Mouse (Mus musculus): ENCODE results near the gene Thumpd3. TPM values are rescaled to one million over a fixed set of nuclear protein-coding genes. Genes with fewer than 3 reads are reported as not detected.
A peak's percentile ranks its signal among the peaks of the same experiment; 100 is the strongest.

The Thumpd3 gene
- polyA plus RNA-seq, 1 experiment from 2014 or later = 55.0 TPM

- 81% methylated on average over 3 of the region's 3 CpGs for WGBS
- H3K4me2 ChIP-seq = no peak overlapping the region
- ATAC-seq (ENCODE audit: insufficient number of reproducible peaks, insufficient read depth, low FRiP score, low TSS enrichment, low read depth) = no peak
- 0 out of 2 replicates have a peak, but pooled peaks cover 2% of the 10 kb centered on the region for H3K4me1 ChIP-seq
- peaks cover 6% of the 10 kb centered on the region; the same call in 1 of the 2 replicates for H3K36me3 ChIP-seq
- H3K9ac ChIP-seq = no peak overlapping the region
- H3K4me3 ChIP-seq = no peak overlapping the region
- H3K27ac ChIP-seq = no peak overlapping the region
- no peaks in the 10 kb centered on the region for H3K9me3 ChIP-seq
- H3K27me3 ChIP-seq = no peaks in the 10 kb centered on the region
Observed at GRCm38 (mm10) chr6:113093206-113093605, 47.2 kb downstream of the Thumpd3 start.

DNA sequence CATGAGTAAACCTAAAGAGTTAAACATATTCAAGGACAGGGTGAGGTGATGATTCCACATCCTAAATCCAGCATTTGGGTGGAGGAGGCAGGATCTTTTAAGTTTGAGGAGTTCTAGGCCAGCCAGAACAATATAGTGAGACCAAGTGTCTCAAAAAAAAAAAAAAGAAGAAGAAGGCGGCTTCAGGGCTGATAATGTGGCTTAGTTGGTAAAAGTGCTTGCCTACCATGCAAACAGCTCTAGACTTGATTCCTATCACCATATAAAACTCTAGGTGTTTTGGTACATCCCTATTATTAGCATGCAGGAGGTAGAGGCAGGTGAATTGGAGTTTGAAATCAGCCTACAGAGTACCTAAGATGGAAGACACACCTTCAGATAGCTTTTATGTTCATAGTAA, 49.5 kb downstream of the Thumpd3 start:
- WGBS = 96% methylated on average over 1 of the region's 1 CpGs

GRCm38 (mm10) chr6:113097662-113098061, 51.6 kb downstream of the Thumpd3 start:
- no peak overlapping the region for H3K4me2 ChIP-seq

More for the DNA sequence above, 49.5 kb downstream of the Thumpd3 start:
- ATAC-seq (ENCODE audit: insufficient number of reproducible peaks, insufficient read depth, low FRiP score, low TSS enrichment, low read depth) = no peak
- Histone ChIP-seq H3K27ac (no peak overlapping the region), H3K4me2 (no peak overlapping the region), H3K9me3 (no peaks in the 10 kb centered on the region), H3K4me3 (no peak overlapping the region), H3K4me1 (peaks cover 10% of the 10 kb centered on the region; the same call in 1 of the 2 replicates), H3K9ac (no peak overlapping the region), H3K27me3 (no peaks in the 10 kb centered on the region), H3K36me3 (0 out of 2 replicates have a peak, but pooled peaks cover 3% of the 10 kb centered on the region)

GRCm38 (mm10) chr6:113099640-113100289, 53.7 kb downstream of the Thumpd3 start:
- Histone ChIP-seq H3K4me3 (no peak overlapping the region), H3K4me2 (no peak overlapping the region), H3K27me3 (no peaks in the 10 kb centered on the region), H3K9ac (no peak overlapping the region), H3K9me3 (no peaks in the 10 kb centered on the region), H3K4me1 (peaks cover 12% of the 10 kb centered on the region; the same call in 1 of the 2 replicates), H3K27ac (peak overlapping the region; percentile 35; the same call in 1 of the 2 replicates), H3K36me3 (peaks cover 2% of the 10 kb centered on the region; the same call in 1 of the 2 replicates)
- WGBS = 35% methylated on average over 5 of the region's 5 CpGs
- no peak for ATAC-seq (ENCODE audit: insufficient number of reproducible peaks, insufficient read depth, low FRiP score, low TSS enrichment, low read depth)

More at GRCm38 (mm10) chr6:113097662-113098061, 51.6 kb downstream of the Thumpd3 start:
- H3K9ac ChIP-seq = no peak overlapping the region
- peaks cover 12% of the 10 kb centered on the region; the same call in 1 of the 2 replicates for H3K4me1 ChIP-seq
- no peak overlapping the region for H3K4me3 ChIP-seq
- WGBS = 87% methylated on average over 5 of the region's 5 CpGs
- no peaks in the 10 kb centered on the region for H3K9me3 ChIP-seq
- no peak for ATAC-seq (ENCODE audit: insufficient number of reproducible peaks, insufficient read depth, low FRiP score, low TSS enrichment, low read depth)
- H3K27ac ChIP-seq = no peak overlapping the region
- no peaks in the 10 kb centered on the region for H3K36me3 ChIP-seq
- H3K27me3 ChIP-seq = no peaks in the 10 kb centered on the region

GRCm38 (mm10) chr6:113102541-113102940, 56.5 kb downstream of the Thumpd3 start:
- H3K9ac ChIP-seq = no peak overlapping the region
- 77% methylated on average over 4 of the region's 4 CpGs for whole genome bisulfite sequencing
- H3K4me2 ChIP-seq = no peak overlapping the region

GRCm38 (mm10) chr6:113103765-113104164, 57.7 kb downstream of the Thumpd3 start:
- Histone ChIP-seq H3K9me3 (no peaks in the 10 kb centered on the region), H3K27ac (no peak overlapping the region), H3K4me2 (no peak overlapping the region), H3K27me3 (no peaks in the 10 kb centered on the region), H3K4me3 (no peak overlapping the region), H3K9ac (no peak overlapping the region), H3K4me1 (peaks cover 9% of the 10 kb centered on the region; the same call in 1 of the 2 replicates), H3K36me3 (peaks cover 17% of the 10 kb centered on the region)
- ATAC-seq (ENCODE audit: insufficient number of reproducible peaks, insufficient read depth, low FRiP score, low TSS enrichment, low read depth) = no peak

More at GRCm38 (mm10) chr6:113102541-113102940, 56.5 kb downstream of the Thumpd3 start:
- Histone ChIP-seq H3K9me3 (no peaks in the 10 kb centered on the region), H3K4me1 (peaks cover 9% of the 10 kb centered on the region; the same call in 1 of the 2 replicates), H3K27me3 (no peaks in the 10 kb centered on the region), H3K4me3 (no peak overlapping the region), H3K27ac (no peak overlapping the region), H3K36me3 (peaks cover 14% of the 10 kb centered on the region)
- ATAC-seq (ENCODE audit: insufficient number of reproducible peaks, insufficient read depth, low FRiP score, low TSS enrichment, low read depth) = no peak

- H3K36me3 ChIP-seq = peaks cover 59% of the 10 kb centered on the region
- H3K9me3 ChIP-seq = no peaks in the 10 kb centered on the region
- no peak overlapping the region for H3K4me2 ChIP-seq
- no peak for ATAC-seq (ENCODE audit: insufficient number of reproducible peaks, insufficient read depth, low FRiP score, low TSS enrichment, low read depth)
- no peak overlapping the region for H3K9ac ChIP-seq
- H3K4me1 ChIP-seq = no peaks in the 10 kb centered on the region
- no peak overlapping the region for H3K4me3 ChIP-seq
- 83% methylated on average over 3 of the region's 3 CpGs for WGBS
- no peaks in the 10 kb centered on the region for H3K27me3 ChIP-seq
- H3K27ac ChIP-seq = no peak overlapping the region
Observed at GRCm38 (mm10) chr6:113109378-113109777, 63.4 kb downstream of the Thumpd3 start.

GRCm38 (mm10) chr6:113109956-113110355, 63.9 kb downstream of the Thumpd3 start:
- Histone ChIP-seq H3K4me3 (no peak overlapping the region), H3K4me2 (no peak overlapping the region), H3K9me3 (no peaks in the 10 kb centered on the region), H3K27me3 (no peaks in the 10 kb centered on the region), H3K4me1 (no peaks in the 10 kb centered on the region), H3K9ac (no peak overlapping the region), H3K27ac (no peak overlapping the region), H3K36me3 (peaks cover 61% of the 10 kb centered on the region)
- no peak for ATAC-seq (ENCODE audit: insufficient number of reproducible peaks, insufficient read depth, low FRiP score, low TSS enrichment, low read depth)
- 90% methylated on average over 7 of the region's 7 CpGs for WGBS

Other genes with a start within 250 kb of the Thumpd3 start
- 6.5 and 7.1 TPM in 2 replicates for gene Srgap3, start 99.0 kb upstream of the Thumpd3 start, polyA plus RNA-seq (2015; fragmentation: Nextera tagmentation; extraction: Ambion mirVana)
- 84.0 and 91.0 TPM in 2 replicates for gene Setd5, start 31.1 kb downstream of the Thumpd3 start, polyA plus RNA-seq (2015; fragmentation: Nextera tagmentation; extraction: Ambion mirVana)
- gene Lhfpl4, start 149.2 kb downstream of the Thumpd3 start, polyA plus RNA-seq (2015; fragmentation: Nextera tagmentation; extraction: Ambion mirVana) = 1.8 and 2.5 TPM in 2 replicates
- 31.6 and 37.2 TPM in 2 replicates for gene Mtmr14, start 191.6 kb downstream of the Thumpd3 start, polyA plus RNA-seq (2015; fragmentation: Nextera tagmentation; extraction: Ambion mirVana)
- gene Cpne9, start 236.1 kb downstream of the Thumpd3 start, polyA plus RNA-seq (2015; fragmentation: Nextera tagmentation; extraction: Ambion mirVana) = 0.06 and 0.37 TPM in 2 replicates

Measured in embryonic facial prominence, embryonic 13.5 days (tissue).